Mouse (Mus musculus): ENCODE measurements around the gene Pdzk1ip1. TPM values are rescaled to one million over a fixed set of nuclear protein-coding genes. Genes with fewer than 3 reads are reported as not detected.

Gene Pdzk1ip1
- polyA plus RNA-seq, 1 experiment, result 1.5 TPM

DNA sequence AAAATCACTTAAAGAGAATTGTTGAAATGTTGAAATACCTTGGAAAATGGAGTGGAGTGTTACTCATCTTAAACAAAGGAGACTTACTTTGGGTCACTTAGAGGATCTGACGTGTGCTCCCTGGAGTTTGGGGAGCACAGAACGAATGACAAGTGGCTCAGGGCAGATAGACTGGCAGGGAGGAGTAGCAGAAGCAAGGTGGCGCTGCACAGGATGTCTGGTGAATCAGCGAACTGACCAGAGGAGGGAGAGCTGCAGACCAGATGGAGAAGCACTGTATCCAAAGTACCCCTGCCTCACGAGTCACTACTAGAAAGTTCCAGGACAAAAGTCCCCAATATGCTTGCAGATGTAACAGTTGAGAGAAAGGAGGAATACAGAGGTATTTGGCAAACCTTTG, 24.8 kb downstream of the Pdzk1ip1 start:
- TF ChIP-seq POLR2A (IDR thresholded peaks at IDR 0.05; ENCODE audit: borderline replicate concordance, low read depth, low read length), result no peak
- no peak for TF ChIP-seq CTCF (IDR thresholded peaks at IDR 0.05; ENCODE audit: low read depth, low read length)
- Histone ChIP-seq H3K27ac (ENCODE audit: insufficient read depth, low read depth, low read length) (no peak overlapping the region), H3K4me3 (ENCODE audit: insufficient read depth, low read length) (no peak overlapping the region), H3K4me1 (ENCODE audit: control insufficient read depth, insufficient read depth, low read length) (no peaks in the 10 kb centered on the region)

DNA sequence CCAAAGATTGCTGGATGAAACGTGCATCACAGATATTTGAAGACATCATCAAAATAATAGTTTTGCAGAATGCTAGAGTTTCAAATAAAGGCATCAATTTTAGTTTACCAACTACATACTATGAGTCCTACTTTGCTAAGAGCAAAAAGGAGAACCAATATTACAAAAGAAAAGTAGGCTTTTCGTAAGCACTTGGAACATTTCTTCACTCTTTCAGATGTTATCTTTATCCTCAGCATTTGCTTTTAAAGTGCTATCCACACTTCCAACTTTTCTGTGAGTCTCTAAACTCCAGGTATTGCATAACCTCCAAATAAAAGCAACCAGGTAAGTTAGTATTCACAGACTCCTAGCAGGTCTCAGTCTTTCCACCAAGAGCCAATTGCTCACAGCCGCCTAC, 31.1 kb downstream of the Pdzk1ip1 start:
- Histone ChIP-seq H3K4me1 (ENCODE audit: control insufficient read depth, insufficient read depth, low read length) (no peaks in the 10 kb centered on the region), H3K4me3 (ENCODE audit: insufficient read depth, low read length) (no peak overlapping the region), H3K27ac (ENCODE audit: insufficient read depth, low read depth, low read length) (no peak overlapping the region)
- TF ChIP-seq POLR2A (IDR thresholded peaks at IDR 0.05; ENCODE audit: borderline replicate concordance, low read depth, low read length) (no peak), CTCF (IDR thresholded peaks at IDR 0.05; ENCODE audit: low read depth, low read length) (no peak)

DNA sequence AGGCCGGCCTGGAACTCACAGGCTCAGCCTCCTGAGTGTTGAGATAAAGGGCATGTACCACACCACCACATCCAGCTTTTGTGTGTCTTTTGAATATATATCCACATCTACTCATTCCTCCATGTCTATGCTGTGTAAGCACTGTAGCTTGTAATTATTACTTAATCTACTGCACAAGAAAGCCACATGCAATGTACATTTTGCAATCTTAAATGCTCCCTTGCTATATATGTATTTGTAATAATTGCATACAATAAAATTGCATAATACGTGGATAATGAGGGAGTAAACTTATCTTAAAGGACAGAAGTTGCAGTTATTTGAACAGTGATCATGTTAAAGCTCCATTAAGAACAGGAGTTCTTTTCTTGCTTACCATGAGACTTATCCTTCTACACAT, 32.7 kb downstream of the Pdzk1ip1 start:
- TF ChIP-seq POLR2A (IDR thresholded peaks at IDR 0.05; ENCODE audit: borderline replicate concordance, low read depth, low read length) (no peak), CTCF (IDR thresholded peaks at IDR 0.05; ENCODE audit: low read depth, low read length) (no peak)
- Histone ChIP-seq H3K27ac (ENCODE audit: insufficient read depth, low read depth, low read length) (no peak overlapping the region), H3K4me3 (ENCODE audit: insufficient read depth, low read length) (no peak overlapping the region), H3K4me1 (ENCODE audit: control insufficient read depth, insufficient read depth, low read length) (no peaks in the 10 kb centered on the region)

GRCm38 (mm10) chr4:115121608-115122007, 33.1 kb downstream of the Pdzk1ip1 start:
- no peak for TF ChIP-seq POLR2A (IDR thresholded peaks at IDR 0.05; ENCODE audit: borderline replicate concordance, low read depth, low read length)
- no peak for TF ChIP-seq CTCF (IDR thresholded peaks at IDR 0.05; ENCODE audit: low read depth, low read length)
- H3K4me3 ChIP-seq (ENCODE audit: insufficient read depth, low read length), result no peak overlapping the region
- no peaks in the 10 kb centered on the region for H3K4me1 ChIP-seq (ENCODE audit: control insufficient read depth, insufficient read depth, low read length)
- H3K27ac ChIP-seq (ENCODE audit: insufficient read depth, low read depth, low read length), result no peak overlapping the region

GRCm38 (mm10) chr4:115123507-115123906, 35.0 kb downstream of the Pdzk1ip1 start:
- TF ChIP-seq POLR2A (IDR thresholded peaks at IDR 0.05; ENCODE audit: borderline replicate concordance, low read depth, low read length) (no peak), CTCF (IDR thresholded peaks at IDR 0.05; ENCODE audit: low read depth, low read length) (no peak)
- H3K27ac ChIP-seq (ENCODE audit: insufficient read depth, low read depth, low read length), result no peak overlapping the region
- no peaks in the 10 kb centered on the region for H3K4me1 ChIP-seq (ENCODE audit: control insufficient read depth, insufficient read depth, low read length)
- H3K4me3 ChIP-seq (ENCODE audit: insufficient read depth, low read length), result no peak overlapping the region

DNA sequence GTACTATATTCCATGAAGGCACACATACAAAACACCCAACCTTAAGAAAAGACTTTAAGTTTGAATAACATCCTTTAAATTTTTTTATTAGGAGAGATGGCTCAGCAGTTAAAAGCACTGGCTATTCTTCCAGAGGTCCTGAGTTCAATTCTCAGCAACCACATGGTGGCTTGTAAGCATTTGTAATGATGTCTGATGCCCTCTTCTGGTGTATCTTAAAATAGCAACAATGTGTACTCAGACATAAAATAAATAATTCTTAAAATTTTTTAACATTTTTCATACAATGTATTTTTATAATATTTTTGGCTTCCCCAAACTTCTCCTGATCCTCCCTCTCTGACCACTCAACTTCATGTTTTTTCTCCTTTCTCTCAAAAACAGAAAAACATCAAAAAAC, 36.2 kb downstream of the Pdzk1ip1 start:
- H3K27ac ChIP-seq (ENCODE audit: insufficient read depth, low read depth, low read length), result no peak overlapping the region
- H3K4me1 ChIP-seq (ENCODE audit: control insufficient read depth, insufficient read depth, low read length), result no peaks in the 10 kb centered on the region
- no peak overlapping the region for H3K4me3 ChIP-seq (ENCODE audit: insufficient read depth, low read length)
- TF ChIP-seq POLR2A (IDR thresholded peaks at IDR 0.05; ENCODE audit: borderline replicate concordance, low read depth, low read length), result no peak

GRCm38 (mm10) chr4:115133085-115133484, 44.6 kb downstream of the Pdzk1ip1 start:
- Histone ChIP-seq H3K4me3 (ENCODE audit: insufficient read depth, low read length) (no peak overlapping the region), H3K27ac (ENCODE audit: insufficient read depth, low read depth, low read length) (no peak overlapping the region), H3K4me1 (ENCODE audit: control insufficient read depth, insufficient read depth, low read length) (no peaks in the 10 kb centered on the region)
- no peak for TF ChIP-seq POLR2A (IDR thresholded peaks at IDR 0.05; ENCODE audit: borderline replicate concordance, low read depth, low read length)
- TF ChIP-seq CTCF (IDR thresholded peaks at IDR 0.05; ENCODE audit: low read depth, low read length), result no peak

DNA sequence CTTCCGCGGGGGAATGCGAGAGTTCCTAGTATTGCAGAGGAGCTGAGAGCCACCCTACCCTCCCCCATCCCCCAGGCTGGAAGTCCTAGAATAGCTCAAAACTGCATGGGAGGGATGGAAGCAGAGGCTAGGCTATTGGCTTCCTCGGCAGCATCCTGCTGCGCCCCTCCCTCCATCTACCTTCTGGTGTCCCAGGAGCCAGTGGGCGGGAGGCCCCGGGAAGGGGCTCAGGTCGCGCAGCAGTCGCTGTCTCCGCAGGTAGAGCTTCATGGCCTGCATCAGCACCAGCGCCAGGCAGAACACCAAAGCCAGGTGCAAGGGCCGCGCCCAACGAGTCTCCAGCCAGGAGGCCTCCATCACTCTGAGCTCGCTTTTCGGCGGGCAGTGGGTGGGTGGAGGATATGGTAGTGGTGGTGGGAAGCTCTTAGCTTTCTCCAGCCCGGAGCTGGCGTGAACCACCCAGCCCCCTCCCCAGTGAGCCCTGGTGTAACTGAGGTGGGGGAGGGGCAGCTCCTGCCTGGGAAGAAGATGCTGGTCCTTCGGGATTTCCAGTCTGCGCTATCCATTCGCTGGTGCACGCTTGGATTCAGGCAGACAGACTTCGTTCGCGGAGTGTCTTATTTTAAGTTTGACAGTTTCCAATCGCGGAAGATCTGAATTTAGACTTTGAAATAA, 45.2 kb downstream of the Pdzk1ip1 start, which contains the start of gene Cyp4x1:
Gene Cyp4x1, minus strand, starts transcription at position 661 of the 675 bp plus-strand sequence.
- no peak for TF ChIP-seq CTCF (IDR thresholded peaks at IDR 0.05; ENCODE audit: low read depth, low read length)
- TF ChIP-seq POLR2A (IDR thresholded peaks at IDR 0.05; ENCODE audit: borderline replicate concordance, low read depth, low read length), result no peak
- no peaks in the 10 kb centered on the region for H3K4me1 ChIP-seq (ENCODE audit: control insufficient read depth, insufficient read depth, low read length)
- no peak within 1 kb of the TSS for H3K4me3 ChIP-seq (ENCODE audit: insufficient read depth, low read length)
- no peak within 1 kb of the TSS for H3K27ac ChIP-seq (ENCODE audit: insufficient read depth, low read depth, low read length)

GRCm38 (mm10) chr4:115134296-115134630, 45.8 kb downstream of the Pdzk1ip1 start:
- TF ChIP-seq CTCF (IDR thresholded peaks at IDR 0.05; ENCODE audit: low read depth, low read length), result no peak
- TF ChIP-seq POLR2A (IDR thresholded peaks at IDR 0.05; ENCODE audit: borderline replicate concordance, low read depth, low read length), result no peak
- Histone ChIP-seq H3K4me3 (ENCODE audit: insufficient read depth, low read length) (no peak overlapping the region), H3K4me1 (ENCODE audit: control insufficient read depth, insufficient read depth, low read length) (no peaks in the 10 kb centered on the region), H3K27ac (ENCODE audit: insufficient read depth, low read depth, low read length) (no peak overlapping the region)

Other genes with a start within 250 kb of the Pdzk1ip1 start
- 0.72 and 0.98 TPM in 2 replicates for gene Foxd2, start 179.8 kb upstream of the Pdzk1ip1 start, polyA plus RNA-seq (2012; ENCODE audit: insufficient read depth, insufficient read length, missing spikeins)
- not detected in 2 replicates for gene Foxe3, start 162.7 kb upstream of the Pdzk1ip1 start, polyA plus RNA-seq (2012; ENCODE audit: insufficient read depth, insufficient read length, missing spikeins)
- 143 and 149 TPM in 2 replicates for gene Cmpk1, start 101.5 kb upstream of the Pdzk1ip1 start, polyA plus RNA-seq (2012; ENCODE audit: insufficient read depth, insufficient read length, missing spikeins)
- gene Stil, start 88.5 kb upstream of the Pdzk1ip1 start, polyA plus RNA-seq (2012; ENCODE audit: insufficient read depth, insufficient read length, missing spikeins), result 8.1 and 9.5 TPM in 2 replicates
- 4.1 and 4.4 TPM in 2 replicates for gene Tal1, start 32.3 kb upstream of the Pdzk1ip1 start, polyA plus RNA-seq (2012; ENCODE audit: insufficient read depth, insufficient read length, missing spikeins)
- not detected in 2 replicates for gene Cyp4x1, start 45.6 kb downstream of the Pdzk1ip1 start, polyA plus RNA-seq (2012; ENCODE audit: insufficient read depth, insufficient read length, missing spikeins)
- gene Cyp4a29, start 153.4 kb downstream of the Pdzk1ip1 start, polyA plus RNA-seq (2012; ENCODE audit: insufficient read depth, insufficient read length, missing spikeins), result not detected in 2 replicates
- not detected in 2 replicates for gene Cyp4a12a, start 210.3 kb downstream of the Pdzk1ip1 start, polyA plus RNA-seq (2012; ENCODE audit: insufficient read depth, insufficient read length, missing spikeins)

All from bone marrow macrophage, adult 2 months (primary cell).